Mouse (Mus musculus) adrenal gland (tissue): ENCODE data around the gene Cyth4.

Experiments used
- intact Hi-C: fragments of 180-260 bp; cut with DNase I; formaldehyde crosslinking; loops from one replicate; pipeline ENCODE4 v1.15.1; 2025

The Cyth4 gene

GRCm38 (mm10) chr15:78610705-78611462, 14.0 kb downstream of the Cyth4 start:
- intact Hi-C loops, result no loop called here

DNA sequence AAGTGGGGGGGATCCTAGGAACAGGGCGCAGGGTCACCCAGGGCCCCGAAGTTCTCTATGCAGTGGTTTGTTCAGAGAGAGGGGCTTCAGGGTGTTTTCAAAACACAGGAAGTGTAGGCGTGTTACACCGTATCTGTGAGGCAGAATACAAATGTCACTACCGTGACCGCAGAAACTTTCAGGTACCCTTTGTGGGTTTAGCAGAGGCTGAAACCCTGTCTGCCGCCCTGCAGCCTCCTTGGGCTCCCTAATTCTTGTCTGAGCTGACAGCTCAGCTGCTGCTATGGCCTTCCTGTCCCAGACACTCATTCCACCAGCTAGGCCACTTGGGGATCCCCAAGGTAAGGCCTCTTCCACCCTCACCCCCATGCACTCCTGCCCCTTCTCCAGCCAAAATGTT, 17.7 kb downstream of the Cyth4 start:
- intact Hi-C loops, result no loop called here

DNA sequence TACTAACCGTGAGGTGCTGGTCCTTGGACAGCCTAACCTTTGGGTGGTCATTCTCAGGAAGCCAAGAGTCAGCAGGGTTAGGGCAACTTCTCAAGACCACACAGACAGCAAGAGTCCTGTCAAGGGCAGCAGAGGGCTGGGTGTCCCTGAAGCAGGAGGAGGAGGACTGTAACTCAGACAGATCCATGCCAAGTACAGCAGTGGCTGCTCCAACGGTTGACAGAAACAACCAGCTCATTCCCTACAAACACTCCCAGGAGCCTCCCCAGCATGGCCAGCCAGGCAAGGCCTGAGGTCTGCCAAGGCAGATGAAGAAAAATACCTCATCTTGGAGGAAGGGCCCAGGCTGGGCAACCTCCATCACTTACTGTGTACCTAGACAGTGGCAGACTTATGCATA, 20.1 kb downstream of the Cyth4 start:
- intact Hi-C loops, result no loop called here

DNA sequence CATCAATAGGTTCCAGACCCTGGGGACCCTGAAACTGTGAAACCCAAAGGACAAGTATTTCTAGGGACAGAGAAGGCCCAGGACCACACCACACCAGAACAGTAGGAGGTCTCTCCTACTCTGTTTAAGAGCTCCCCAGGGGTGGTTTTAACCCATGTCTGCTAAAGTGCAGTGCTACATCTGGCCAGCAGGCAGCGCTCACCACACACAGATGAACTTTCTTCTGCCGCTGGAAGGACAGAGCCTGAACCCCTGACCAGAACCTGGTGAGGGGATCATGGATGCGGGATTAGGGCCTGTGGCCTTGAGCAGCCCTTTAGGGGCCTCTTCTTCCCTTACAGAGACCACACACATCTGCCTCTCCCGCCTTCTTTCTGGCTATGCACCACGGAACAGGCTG, 26.6 kb downstream of the Cyth4 start:
- intact Hi-C loops, result loop anchor here (1.0 to 2.0 kb wide), 2 partner anchors 97 to 121 kb away; no protein-coding TSS in a partner anchor

DNA sequence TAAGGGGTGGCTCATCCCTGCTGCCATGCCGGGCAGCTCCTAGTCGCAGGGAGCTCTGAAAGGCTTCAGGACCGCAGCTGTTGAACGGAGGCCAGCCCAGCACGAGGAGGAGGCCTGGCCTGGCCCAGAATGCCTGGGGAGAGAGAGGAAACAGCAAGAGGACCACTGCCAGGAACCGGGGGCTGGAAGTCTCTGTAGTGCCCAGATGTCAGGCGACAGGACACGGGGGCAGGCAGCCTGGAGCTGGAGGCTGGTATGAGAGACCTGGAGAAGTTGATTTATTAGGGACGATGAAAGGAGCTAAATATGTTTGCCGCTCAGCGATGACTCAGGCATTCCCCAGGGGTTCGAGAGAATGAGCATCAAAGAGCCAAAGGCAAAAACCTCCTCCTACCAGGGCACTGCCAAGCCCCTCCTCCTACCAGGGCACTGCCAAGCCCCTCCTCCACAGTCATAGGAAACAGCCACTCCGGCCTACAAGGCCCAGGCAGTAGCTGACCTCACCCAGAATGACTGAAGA, 27.6 kb downstream of the Cyth4 start:
- intact Hi-C loops, result no loop called here

- intact Hi-C loops, result no loop called here
These were observed 28.1 kb downstream of the Cyth4 start for GRCm38 (mm10) chr15:78624961-78625360.

DNA sequence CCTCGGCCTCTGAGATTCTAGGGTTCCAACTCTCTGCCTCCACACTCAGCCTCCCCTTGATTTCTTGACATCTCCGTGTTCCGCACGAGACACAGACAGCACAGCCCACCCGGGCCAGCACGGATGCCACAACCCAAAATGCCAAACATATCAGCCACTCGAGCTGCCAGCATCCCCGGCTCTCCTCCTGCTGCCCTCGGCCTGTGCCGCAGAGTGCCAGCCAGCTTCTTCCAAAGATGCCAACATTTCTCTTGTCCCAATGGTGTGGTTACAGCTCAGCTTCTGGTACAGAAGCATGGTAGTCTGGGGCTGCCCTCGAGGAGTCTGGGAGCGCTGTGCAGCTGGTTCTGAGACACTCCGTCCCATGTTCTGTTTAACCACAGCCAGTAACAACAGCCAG, 29.4 kb downstream of the Cyth4 start:
- intact Hi-C loops, result no loop called here

GRCm38 (mm10) chr15:78632387-78632786, 35.5 kb downstream of the Cyth4 start:
- intact Hi-C loops, result no loop called here

GRCm38 (mm10) chr15:78633413-78633812, 36.6 kb downstream of the Cyth4 start:
- intact Hi-C loops, result no loop called here

DNA sequence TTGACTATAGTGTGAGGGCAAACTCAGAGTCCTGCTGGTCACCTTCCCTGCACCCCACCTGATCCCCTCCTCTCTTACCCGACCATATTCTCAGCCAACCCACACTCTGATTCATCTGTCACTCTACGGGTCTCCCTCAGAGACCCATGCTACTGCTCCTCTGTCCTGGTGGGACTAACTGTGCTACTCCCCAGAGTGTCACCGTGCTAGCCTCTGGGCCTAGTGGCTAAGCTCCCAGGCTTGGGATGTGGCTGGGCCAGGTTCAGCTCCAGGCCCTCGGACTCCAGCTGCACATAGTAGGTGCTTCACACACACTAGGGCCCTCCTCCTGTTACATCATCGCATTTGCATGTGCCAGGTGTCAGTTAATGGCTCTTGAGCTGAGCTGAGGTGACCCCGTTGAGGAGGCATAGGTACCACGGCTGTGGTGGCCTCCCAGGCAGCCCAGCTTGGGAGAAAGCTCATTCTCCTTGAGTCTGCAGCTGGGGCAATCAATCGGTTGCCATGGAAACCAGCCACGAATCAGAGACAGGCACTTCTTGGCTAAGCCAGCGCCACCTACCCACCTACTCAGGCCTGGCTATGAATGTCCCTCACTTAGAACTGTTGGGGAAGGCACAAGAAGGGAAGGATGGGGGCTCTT, 37.4 kb downstream of the Cyth4 start:
- intact Hi-C loops, result no loop called here

GRCm38 (mm10) chr15:78635231-78635630, 38.4 kb downstream of the Cyth4 start:
- intact Hi-C loops, result no loop called here

DNA sequence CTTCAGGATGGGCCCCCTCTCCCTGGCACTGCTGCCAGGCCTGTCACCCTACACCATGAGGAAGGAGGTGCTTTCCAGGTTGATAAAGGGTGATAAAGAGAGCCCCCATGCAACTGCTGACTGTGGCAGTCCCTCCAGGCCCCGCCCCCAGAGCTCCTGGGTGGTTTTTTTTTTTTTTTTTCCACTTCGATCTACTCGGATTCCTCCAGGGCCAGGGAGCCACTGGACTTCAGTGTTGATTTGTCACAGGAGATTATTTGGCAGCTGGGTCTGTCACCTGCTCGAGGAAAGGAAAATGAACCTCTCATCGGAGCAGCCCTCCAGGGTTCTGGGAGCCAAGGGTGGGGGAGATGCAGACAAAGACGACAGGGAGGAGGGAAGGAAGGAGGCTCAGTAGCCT, 46.8 kb downstream of the Cyth4 start:
- intact Hi-C loops, result no loop called here

DNA sequence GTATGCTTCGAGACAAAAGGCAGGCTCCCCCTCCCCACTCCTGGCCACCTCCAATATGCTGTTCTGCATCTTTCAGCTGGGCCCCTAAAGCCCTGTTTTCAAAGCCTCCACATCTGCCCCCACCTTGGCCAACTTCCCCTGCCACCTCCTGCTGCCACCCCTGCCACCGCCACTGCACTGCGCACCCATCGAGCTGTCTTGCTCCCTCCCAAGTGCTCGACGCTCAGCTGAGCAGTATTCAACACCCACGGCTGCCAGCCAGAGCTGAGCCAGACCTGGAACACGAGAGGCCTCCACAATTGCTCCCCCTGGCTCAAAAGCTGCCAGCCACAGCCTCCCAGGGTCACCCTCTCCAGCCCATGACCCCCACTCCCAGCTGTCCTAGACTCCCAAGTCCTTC, 47.8 kb downstream of the Cyth4 start:
- intact Hi-C loops, result no loop called here

- intact Hi-C loops, result no loop called here
These were observed 50.9 kb downstream of the Cyth4 start for GRCm38 (mm10) chr15:78647746-78648145.

GRCm38 (mm10) chr15:78651169-78651568, 54.3 kb downstream of the Cyth4 start:
- intact Hi-C loops, result no loop called here

DNA sequence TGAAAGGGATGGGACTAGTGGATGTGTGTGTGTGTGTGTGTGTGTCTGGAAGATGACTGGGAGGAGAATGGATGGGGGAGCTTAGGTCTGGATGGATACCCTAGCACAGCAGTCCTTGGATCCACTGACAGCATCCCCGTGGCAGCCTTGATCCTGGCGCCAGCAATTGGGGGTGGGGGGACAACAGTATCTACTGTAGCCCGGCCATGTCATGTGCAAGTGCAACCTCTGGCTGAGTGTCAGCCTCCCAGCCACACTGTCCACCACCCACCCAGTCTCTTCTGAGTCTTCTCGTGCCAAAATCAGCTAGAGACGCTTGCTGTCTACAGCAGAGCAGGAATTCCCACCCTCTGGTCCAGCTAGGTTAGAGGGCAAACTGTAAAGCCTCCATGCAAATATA, 67.4 kb downstream of the Cyth4 start:
- intact Hi-C loops, result no loop called here

GRCm38 (mm10) chr15:78669221-78669871, 72.5 kb downstream of the Cyth4 start:
- intact Hi-C loops, result no loop called here

- intact Hi-C loops, result loop anchor here (5.0 kb wide), 1 partner anchor 42 kb away; no protein-coding TSS in a partner anchor
These were observed 73.5 kb downstream of the Cyth4 start for GRCm38 (mm10) chr15:78670341-78670740.
